Mouse (Mus musculus) ovary, adult 18-20 months (tissue): ENCODE data around the gene Fam174b.

Source experiments
- DNase-seq: peaks from one replicate; pipeline ENCODE4 v3.0.0; 2022; ENCODE audit warnings: low spot score, mixed read lengths

Fam174b gene

DNA sequence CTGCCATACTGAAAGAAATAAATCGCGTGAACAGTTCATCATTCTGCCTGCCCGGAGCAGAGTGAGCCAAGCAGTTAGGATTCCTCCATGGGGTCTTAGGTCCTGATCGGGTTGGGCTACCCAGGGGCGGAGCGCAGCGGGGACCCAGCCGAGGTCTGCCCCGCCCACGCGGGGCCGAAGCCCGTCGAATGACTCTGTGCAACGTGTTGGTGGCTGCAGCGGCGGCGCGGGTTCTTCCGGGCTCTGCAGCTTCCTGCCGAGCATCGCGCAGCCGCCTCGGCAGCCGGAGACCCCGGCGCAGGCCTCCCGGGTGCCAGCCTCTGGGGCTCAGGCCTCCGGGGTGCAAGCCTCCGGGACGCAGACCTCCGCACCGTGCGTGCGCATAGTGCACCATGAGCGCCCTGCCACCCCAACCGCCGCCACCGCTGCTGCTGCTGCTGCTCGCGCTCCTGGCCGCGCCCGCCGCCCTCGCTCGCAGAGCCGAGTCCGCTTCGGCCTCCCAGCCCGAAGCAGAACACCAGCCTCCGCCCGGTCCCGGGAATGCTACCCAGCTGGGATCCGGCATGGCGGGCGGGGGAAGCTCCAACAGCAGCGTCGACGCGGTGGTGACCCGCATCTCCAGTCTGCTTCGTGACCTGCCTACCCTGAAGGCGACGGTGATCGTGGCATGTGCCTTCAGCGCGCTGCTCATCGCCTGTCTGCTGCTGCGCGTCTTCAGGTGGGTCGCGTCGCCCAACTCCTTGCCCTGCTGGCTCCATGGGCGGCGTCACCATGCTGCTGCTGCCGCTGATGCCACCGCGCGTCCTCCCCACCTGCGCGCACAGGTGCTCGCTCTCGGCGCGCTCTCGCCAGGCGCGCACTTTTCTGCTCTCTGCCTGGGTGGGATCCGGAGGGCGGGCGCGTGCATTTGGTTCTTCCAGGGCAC lies at the start of gene Fam174b:
Gene Fam174b, plus strand, starts transcription at position 192 of the 925 bp plus-strand sequence.
- no peak for DNase-seq

DNA sequence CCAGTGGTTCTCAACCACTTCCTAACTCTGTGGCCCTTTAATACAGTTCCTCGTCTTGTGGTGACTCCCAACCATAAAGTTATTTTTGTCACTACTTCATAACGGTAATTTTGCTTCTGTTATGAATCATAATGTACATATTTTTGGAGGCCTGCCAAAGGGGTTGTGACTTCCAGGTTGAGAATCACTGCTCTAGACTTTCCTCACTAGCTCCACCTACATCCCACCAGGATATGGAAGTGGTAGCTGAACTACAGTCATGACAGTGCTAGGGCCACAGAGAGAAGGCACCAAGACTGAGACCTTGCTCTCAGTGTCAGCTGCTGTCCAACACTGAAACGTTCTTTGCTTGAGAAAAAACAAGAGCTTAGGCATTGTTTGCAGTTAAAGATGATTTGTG lies 43.0 kb upstream of the Fam174b start:
- no peak for DNase-seq

DNA sequence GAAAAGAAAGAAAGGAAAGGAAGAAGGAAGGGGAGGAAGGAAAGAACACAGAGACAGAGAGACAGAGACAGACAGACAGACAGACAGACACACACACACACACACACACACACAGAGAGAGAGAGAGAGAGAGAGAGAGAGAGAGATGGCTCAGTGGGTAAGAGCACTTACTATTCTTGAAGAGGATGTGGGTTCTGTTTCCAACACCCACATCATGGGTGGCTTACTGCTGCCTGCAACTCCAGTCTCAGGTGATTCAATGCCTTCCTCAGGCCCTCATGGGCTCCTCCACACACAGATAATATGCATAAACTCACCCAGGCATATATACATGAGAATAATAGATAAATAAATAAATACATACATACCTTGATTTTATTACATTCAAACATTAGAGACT lies 35.8 kb upstream of the Fam174b start:
- DNase-seq = no peak

DNA sequence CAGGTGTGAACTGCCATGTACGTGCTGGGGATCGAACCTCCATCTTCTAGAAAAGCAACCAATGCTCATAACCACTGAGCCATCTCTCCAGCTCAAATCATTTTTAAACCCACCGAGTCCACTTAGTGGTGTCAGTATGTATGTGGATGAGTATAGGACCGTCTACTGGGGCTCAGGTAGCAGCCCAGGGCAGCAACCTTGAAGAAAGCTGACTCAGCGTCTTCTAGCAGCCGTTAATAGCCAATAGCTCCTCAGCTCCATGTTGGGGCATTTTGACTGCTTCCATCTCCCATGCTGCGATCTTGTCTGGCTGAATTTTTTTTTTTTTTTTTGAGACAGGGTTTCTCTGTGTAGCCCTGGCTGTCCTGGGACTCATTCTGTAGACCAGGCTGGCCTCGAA lies 26.6 kb upstream of the Fam174b start:
- no peak for DNase-seq

DNA sequence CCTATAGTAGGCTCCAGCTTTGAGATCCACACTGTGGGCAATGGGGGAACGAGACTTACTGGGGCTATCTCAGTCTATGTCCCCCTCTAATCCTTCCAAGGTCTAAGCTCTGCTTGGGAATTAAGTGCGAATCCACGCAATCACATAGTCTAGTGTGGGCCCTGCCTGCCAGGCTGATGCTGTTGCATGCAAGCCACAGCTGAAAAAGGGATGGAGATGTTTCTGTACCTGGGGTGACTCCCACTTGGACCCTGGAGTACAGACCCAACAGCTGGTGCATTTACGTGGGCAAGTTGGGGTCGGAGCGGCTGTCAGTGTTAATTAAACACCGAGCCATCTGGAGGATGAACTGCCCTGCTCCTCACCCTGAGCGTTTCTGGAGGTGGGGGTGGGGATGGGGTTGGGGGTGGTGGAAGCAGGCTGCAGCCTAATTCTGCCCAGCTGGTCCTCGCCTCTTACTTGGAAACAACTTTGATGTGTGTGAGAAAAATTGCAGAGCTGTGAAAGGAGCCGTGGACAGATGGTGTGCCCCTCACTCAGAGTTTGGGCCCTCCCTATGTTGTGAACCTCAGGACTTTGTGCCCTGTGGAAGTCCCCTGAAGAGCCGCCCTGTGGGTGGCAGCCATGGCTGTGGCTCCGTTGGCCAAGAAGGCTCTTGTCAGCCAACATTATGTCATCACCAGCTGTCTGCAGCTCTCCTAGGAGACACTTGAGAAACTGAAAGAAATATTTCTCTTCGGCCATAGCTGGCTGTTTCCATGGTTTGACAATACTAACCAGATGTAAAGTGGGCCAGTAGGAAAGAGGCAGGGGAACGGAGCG lies 24.0 kb upstream of the Fam174b start:
- no peak for DNase-seq

DNA sequence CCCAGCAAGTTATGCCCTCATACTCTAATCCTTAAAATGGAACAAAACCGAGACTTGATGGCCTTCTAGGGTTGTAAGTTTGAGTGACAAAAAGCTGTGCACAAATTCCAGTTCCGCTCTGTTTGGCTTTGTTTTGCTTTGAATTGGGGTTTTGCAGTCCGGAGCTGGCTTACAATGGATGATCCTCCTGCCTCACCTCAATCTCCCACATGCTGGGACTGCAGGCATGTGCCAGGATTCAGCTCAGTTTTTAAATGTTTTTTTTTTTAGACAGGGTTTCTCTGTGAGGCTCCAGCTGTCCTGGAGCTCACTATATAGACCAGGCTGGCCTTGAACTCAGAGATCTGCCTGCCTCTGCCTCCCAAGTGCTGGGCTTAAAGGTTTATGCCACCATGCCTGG lies 23.3 kb upstream of the Fam174b start:
- no peak for DNase-seq

DNA sequence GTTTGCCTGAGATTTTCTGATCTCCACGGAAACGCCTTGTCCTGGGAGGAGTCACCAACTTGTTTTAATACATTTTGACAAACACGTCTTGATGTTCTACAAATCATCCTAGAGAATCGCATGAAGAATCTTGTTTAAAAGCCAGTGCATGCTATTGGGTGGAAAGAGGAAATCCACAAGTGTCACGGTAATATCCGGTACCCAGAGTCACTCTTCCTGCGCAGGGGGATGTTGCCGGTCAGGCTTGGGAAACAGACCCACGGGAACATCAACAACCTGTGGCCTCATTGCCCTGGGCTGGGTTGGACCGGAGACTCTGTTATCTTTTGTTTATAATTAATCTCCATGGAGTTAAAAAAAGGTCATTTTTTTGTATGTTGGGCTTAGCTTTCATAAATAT lies 22.1 kb upstream of the Fam174b start:
- DNase-seq = no peak

DNA sequence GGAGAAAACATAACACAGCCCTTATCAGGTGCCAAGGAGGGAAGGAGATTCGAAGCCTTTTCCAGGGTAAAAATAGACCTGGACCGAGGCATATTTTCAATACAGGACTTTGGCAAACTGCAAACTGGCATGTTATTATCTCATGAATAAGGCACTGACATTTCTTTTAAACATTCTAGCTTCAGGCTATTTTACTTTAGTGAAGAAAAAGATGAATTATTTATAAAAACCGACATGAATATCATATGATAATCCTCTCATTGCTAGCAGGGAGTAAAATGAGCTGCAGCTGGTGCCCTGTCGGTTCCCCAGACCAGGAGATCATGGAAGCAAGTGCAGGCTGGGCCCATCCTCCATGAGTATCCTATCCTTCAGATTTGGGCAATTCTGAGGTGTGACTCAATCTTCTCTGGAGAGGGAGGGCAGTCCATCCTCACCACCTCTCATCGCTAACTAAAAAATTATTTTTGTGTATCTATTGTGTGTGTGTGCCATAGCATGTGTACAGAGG lies 21.6 kb upstream of the Fam174b start:
- DNase-seq = no peak

DNA sequence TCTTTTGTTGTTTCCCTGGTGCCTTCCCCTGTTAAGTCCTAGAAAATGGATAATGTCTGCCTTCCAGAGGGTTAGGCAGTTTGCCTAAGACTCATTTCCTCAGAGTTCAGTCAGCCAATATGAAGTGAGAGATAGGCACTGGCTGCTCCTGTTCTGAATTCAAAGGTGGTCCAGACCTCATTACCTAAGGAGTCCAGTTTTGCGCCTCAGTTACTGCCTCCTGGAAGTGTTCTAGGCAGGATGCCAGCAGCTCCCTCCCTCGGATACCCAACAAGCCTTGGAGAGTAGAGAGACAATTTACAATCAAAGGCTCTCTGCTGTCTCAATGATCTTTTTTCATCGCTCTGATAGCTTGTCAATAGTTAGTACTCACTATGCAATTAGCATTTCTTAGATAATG lies 19.1 kb upstream of the Fam174b start:
- no peak for DNase-seq

DNA sequence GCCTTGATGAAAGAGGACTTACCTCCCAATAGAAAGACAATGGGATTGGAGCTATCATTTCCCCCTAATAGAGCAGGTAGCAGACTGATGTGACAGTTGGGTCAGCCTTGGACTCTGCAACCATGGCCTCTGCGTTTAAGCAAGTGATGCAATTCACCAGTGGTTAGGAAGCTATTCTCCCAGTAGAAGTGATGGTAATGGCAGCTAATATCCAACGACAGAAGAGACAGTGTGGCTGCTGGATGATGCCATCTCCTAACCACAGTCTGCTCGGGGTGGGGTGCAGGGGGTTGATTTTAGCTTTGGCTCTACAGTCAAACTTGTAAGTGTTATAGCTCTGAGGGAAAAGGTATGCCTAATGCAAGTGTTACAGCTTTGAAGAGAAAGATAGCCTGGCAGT lies 18.3 kb upstream of the Fam174b start:
- DNase-seq = no peak

DNA sequence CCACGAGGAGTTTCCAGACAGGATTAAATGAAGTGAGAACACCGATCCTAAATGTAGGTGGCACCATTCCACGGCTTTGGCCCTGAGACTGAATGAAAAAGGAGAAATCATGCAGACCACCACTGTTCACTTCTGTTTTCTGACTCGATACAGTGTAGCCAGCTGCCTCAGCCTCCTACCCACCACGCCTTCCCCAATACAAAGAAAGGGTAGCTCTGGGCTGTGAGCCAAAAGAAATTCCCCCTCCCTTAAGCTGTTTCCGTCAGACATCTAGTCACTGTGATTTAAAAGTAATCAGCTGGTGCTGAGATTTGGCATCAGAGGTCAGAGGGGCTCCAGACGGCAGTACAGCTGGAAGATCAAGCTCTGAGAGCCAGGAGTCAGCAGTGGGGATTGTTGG lies 10.2 kb upstream of the Fam174b start:
- no peak for DNase-seq

DNA sequence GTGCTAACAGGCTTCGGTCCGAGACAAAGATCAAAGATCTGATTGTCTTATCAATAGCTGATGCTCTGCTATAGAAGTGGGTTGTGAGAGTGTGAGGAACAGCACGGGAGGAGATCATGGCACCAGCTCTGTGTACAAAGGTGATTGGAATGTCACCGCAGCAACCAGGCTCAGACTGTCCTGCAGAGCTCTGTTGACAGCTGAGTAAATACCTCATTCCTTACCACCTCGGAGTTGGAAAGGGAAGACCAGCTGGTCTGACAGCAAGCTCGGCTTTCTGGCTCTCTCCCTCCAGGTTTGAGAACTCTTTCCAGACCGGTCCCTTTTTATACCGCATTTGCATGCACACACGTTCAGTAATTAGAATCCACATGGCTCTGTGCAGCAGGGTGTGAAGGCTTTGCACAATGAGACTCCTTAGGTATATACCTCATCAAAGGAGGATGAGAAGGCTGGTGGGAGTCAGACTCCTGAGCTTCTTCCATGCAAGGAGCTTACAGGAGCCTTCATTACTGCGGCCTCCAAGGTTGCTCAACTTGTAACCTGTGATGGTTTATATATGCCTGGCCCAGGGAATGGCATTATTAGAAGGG lies 9.6 kb upstream of the Fam174b start:
- DNase-seq = no peak

DNA sequence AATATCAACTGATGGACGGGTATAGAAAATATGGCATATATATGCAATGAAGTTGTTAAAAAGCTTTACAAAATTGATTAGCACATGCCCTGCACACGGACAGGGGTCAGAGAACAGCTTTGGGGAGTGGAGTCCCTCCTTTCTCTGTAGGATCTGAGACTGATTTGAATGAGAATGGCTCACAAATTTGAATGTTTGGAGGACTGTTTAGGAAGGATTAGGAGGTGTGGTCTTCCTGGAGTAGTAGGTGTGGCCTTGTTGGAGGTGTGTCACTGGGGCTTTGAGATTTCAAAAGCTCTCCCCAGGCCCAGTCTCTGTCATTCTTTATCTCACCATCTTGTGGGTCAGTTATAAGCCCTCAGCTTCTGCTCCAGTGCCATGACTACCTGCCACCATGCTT lies 4.1 kb upstream of the Fam174b start:
- no peak for DNase-seq

DNA sequence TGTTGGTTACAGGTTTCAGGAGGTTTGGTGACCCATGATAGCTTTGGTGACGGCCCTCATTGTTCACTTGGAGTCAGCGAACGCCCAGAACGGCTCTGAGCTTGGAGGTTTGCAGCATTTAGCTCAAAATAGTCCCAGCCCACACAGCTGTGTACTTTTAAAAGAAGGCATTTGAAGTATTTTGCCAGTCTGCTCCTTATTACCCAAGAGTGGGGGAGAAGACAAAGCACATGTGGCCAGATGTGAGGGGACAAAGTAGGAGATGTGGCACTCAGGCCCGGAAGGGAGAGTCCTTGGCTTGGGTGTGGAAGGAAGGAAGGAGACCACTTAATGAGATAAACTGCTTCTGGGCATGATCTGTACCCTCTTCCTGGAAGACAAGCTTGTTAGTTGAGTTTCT lies 1.3 kb downstream of the Fam174b start:
- no peak for DNase-seq

DNA sequence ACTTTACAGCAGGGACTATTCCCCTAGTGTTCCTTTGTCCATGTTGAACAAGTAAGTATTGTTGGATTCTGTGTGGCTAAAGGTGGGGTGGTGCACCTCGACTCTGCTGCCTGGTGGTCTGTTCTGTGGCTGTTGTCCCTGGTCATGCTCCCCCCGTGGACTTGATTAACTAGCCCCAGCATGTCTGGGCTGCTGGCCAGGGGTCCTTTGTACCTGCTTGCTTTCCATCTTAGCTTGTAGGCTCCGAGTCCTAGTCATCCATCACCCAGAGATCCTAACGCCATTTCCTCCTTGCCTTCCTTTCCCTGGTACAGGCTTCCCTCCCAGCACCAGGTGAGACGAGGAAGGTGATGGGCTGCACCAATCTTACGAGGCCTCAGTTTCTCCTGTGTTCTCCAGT lies 1.7 kb downstream of the Fam174b start:
- no peak for DNase-seq

DNA sequence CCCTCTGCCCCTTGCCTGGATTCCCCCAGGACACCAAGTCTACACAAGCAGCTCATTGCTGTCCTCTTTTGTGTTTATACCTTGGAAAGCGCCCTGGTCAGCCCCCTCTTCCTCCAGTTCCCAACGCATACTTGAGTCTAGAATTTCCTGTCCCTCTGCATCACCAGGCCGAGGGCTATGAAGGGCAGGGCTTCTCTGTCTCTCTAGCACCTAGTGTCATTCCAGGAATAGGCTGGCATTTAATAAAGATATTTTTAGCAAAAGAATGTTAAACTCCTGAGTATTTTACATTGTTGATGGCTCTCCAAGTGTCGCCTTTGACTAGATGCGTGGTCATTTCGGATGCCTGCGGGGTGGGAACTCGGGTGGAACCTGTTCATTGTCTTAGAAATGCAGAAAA lies 3.0 kb downstream of the Fam174b start:
- no peak for DNase-seq

DNA sequence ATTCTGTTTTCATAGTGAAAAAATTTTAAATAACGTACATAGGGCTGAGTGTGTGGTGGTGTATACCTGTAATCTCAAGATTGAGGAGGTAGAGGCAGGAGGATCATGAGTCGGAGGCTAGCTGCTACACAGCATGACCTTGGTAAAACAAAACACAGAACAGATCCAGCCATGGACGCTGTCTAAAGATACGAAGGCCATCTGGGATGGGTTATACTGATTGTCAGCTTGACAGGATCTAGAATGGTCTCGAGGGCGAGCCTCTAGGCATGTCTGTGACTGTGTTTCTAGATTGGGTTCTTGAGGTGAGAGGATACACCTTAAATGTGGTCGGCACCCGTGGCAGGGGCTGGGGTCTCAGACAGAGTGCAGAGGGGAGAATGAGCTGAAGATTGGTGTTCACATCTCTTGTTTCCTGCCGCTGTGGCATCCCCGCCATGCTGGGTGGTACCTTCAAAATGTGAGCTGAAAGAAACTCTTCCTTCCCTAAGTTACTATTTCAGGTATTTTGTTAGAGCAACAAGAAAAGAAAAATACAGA lies 3.8 kb downstream of the Fam174b start:
- no peak for DNase-seq

DNA sequence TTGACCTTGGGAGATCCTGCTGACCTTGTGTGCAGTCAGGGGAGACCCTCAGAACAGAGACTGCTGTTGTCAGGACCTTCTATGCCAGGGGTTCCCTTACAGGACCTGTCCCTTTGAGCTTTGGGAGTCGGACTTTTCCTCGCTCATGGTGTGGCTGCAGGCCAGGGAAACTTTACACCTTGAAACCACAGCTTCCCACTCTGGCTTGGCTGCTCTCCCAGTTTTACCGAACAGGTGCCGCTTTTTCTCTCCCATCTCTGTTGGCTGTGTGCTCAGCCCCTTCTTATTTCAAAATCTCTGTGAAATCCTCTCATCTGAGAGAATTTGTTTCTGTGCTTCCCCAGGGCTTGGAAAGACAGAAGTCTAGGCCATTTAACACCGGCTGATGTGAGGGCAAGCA lies 5.8 kb downstream of the Fam174b start:
- no peak for DNase-seq

DNA sequence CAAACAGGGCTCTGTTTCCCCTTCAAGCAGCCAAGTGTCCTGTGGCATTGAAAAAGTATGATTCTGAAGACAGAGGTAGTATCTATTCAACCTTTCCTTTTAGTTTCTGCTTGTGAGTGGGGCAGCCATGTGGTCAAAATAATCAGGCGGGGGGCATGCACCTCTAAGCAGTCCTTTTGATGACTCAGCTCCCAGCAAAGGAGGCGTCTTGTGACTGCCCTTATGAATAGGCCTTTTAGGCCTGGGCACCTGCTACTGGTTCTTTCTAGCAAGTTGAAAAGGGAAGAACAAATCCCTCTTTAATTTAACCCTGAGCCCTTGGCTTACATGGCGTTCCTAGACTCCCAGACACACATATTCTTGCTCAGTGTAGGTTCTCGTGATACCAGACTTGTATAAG lies 6.7 kb downstream of the Fam174b start:
- no peak for DNase-seq

DNA sequence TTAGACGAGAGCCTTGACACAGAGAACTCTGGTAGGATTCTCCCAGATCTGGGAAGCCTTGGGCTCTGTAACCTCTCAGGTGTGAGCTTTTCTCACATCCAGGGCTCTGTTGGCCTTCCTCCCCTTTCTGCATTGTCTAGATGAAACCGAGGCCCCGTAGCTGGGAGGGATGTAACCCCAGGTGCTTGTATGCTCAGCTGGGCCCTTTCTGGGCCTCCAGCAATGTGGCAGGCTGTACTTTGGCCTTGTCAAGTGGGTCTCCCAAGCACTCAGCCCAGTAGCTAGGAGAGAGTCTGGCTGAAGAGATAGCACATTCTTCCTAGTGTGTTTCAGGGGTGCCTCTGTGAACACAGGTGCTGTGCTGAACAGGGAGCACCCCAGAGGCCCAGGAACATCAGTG lies 7.4 kb downstream of the Fam174b start:
- DNase-seq = no peak

DNA sequence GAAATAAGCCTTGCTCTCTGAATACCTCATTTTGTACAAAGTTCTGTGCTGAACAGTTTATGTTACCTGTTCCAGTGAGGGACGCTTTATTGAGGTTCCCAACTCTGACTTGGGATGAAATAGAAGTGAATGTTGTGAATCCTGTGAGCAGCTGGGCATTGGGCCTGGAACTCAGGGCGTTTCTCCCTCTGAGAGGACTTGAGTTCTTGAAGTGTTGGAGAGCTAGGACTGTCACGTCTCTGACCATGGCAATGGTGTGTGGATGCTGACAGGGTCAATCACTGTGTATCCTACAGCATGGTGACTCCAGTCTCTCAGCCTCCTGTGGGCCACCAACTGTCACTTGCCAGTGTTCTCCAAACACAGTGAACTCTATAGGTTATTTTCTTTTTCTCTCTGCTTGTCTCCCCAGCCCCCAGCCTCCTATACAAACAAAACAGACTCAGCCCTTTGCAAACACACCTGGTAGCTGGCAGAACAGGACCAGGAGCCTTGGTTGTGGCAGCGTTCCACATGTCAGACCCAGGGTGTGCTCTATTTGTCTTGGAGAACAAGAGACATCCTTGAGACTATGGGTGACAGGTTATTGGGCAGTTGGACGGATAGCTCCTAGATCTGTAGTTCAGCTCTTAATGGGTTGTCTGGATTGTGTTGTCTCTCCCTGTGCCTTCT lies 8.5 kb downstream of the Fam174b start:
- DNase-seq = no peak

DNA sequence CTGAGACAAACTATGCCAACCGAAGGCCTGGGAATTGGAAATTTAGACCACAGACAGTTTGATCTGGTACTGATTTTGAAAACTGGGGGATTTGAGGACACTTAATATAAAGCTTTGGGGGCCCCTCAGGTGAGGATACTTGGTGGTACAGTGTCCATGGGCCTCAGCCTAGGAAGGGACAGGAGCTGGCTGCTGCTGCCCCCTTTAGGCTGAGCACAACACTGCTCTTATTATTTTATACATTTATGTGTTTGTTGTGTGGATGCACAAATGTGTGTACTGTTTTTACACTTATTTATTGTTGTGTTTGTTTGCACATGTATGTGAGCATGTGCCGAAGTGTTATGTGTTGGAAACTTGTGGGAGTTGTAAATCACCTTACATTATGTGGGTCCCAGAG lies 9.2 kb downstream of the Fam174b start:
- DNase-seq = no peak
